Mouse (Mus musculus) cerebellum, adult 2 months (tissue): ENCODE data around the gene Slc10a7. TPM values are rescaled to one million over a fixed set of nuclear protein-coding genes. Genes with fewer than 3 reads are reported as not detected.
"Not testable (repeated sequence)": the region's sequence is repeated elsewhere in the genome, so short reads cannot be mapped to it uniquely, and the experiment has no call there.

ENCODE experiments used
- DNase-seq, 2 experiments: peaks; one replicate each; pipeline ENCODE4 v3.0.0; 2021
- H3K27ac ChIP-seq: fragments of 200-500 bp; 2 replicates; pipeline ENCODE4 v1.5.1; 2012; ENCODE audit warnings: low read length, control low read depth, inconsistent platforms; ENCODE audit not compliant: insufficient read depth
- H3K27me3 ChIP-seq: fragments of 200-500 bp; 2 replicates; pipeline ENCODE4 v1.6.1; 2012; ENCODE audit warnings: inconsistent platforms, mild to moderate bottlenecking, low read length, moderate library complexity; ENCODE audit not compliant: control insufficient read depth, insufficient read depth
- H3K4me1 ChIP-seq: fragments of 200-500 bp; 2 replicates; pipeline ENCODE4 v1.6.1; 2011; ENCODE audit warnings: low read length; ENCODE audit not compliant: control insufficient read depth, insufficient read depth
- H3K4me3 ChIP-seq: fragments of 200-500 bp; replicated peaks from 2 replicates; pipeline ENCODE3; 2011; ENCODE audit warnings: mild to moderate bottlenecking, low read depth, low read length, control low read depth; ENCODE audit not compliant: insufficient read depth
- CTCF ChIP-seq: fragments of 200-500 bp; IDR thresholded peaks from 2 replicates; pipeline ENCODE4 v1.5.1; 2011; ENCODE audit warnings: low read depth, mild to moderate bottlenecking, control low read depth, low read length, moderate library complexity, borderline replicate concordance; ENCODE audit not compliant: insufficient read depth
- POLR2A ChIP-seq: fragments of 200-500 bp; IDR thresholded peaks from 2 replicates; pipeline ENCODE4 v1.6.1; 2011; ENCODE audit warnings: low read length, control low read depth, borderline replicate concordance; ENCODE audit not compliant: insufficient read depth
- WGBS: fragments of 180-500 bp; shearing (Covaris S2); methylation state at CpG from one replicate; pipeline ENCODE4 v1.1.7; 2018; 5-methylcytosine and 5-hydroxymethylcytosine counted together
- polyA plus RNA-seq: library from polyadenylated mRNA; depleted of rRNA; stranded (reverse); fragments of >200 nt; gene quantifications from 2 replicates; pipeline ENCODE4 v1.2.3, GENCODE M21; 2012

The Slc10a7 gene
- polyA plus RNA-seq, 1 experiment = 6.7 TPM

DNA sequence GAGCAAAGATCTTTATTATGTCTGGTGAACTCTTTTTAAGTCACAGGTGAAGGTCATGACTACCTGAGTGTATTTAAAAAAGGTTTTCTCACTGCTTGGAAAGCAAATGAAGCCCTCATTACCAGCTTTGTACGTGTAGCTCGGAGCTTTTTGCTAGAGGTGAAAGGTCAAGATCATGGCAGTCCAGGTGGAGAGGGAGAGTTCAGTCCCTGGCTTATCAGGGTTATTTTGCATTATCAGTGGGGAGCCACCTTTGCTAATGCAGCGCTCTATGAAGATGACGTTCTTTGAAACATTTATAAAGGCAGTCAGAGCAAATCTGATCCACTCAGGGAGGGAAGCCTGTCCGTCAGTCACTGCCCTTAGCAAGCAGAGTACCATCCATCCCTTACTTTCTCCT, 27.6 kb downstream of the Slc10a7 start:
- Histone ChIP-seq H3K4me3 (no peak overlapping the region), H3K4me1 (no peaks in the 10 kb centered on the region), H3K27me3 (no peaks in the 10 kb centered on the region), H3K27ac (no peak overlapping the region)
- DNase-seq = no peak
- 89% methylated on average over 5 of the region's 5 CpGs for WGBS
- TF ChIP-seq POLR2A = no peak
- TF ChIP-seq CTCF = no peak

DNA sequence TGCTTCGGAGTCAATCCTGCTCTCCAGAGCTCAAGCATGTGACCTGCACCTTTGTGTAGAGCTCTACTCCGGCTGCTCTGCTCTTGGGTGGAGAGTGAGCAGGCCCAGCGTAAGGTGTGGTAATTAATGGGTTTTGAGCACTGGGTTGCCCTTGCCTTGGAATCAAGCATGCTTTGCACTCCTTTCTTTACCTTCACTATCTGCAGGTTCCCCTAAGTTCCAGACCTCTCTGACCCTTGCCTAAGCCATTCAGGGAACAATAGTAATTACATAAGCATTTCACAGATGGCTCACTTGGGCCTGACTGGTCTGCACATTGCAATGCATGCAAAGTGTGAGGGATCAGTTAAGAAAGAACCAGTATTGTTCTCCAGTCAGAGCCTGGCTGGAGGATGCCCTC, 28.6 kb downstream of the Slc10a7 start:
- H3K27me3 ChIP-seq = no peaks in the 10 kb centered on the region
- H3K4me3 ChIP-seq = no peak overlapping the region
- H3K27ac ChIP-seq = no peak overlapping the region
- no peak for DNase-seq
- H3K4me1 ChIP-seq = no peaks in the 10 kb centered on the region
- no peak for TF ChIP-seq CTCF
- TF ChIP-seq POLR2A = no peak
- 94% methylated on average over 3 of the region's 3 CpGs for WGBS

DNA sequence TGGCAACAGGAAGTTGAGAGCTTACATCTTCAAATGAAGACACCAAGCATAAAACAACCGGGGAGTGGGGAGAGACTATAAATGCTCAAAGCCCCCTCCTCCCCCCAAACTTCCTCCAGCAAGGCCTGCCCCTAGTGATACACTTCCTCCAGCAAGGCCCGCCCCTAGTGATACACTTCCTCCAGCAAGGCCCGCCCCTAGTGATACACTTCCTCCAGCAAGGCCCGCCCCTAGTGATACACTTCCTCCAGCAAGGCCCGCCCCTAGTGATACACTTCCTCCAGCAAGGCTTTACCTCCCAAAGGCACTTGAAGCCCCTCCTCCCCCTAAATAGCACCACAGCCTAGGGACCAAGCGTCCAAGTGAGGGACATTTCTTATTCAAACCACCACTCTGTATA, 33.5 kb downstream of the Slc10a7 start:
- DNase-seq, H3K27me3 ChIP-seq, H3K27ac ChIP-seq, H3K4me1 ChIP-seq, H3K4me3 ChIP-seq: not testable (repeated sequence)
- WGBS = 95% methylated on average over 6 of the region's 6 CpGs

DNA sequence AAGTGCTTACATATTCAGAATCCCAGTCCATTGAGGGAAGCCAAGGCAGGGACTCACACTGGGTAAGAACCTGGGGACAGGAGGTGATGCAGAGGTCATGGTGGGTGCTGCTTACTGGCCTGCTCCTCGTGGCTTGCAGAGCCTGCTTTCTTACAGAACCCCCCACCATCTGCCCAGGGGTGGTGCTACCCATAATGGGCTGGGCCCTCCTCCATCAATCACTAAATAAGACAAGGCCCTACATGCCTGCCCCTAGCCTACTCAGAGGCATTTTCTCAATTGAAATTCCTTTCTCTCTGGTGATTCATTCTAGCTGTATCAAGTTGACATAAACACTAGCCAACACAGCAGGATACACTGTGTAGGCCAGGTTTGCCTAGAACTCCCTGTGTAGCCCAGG, 34.5 kb downstream of the Slc10a7 start:
- 36% methylated on average over 1 of the region's 1 CpGs for WGBS
- no peak for DNase-seq
- no peaks in the 10 kb centered on the region for H3K27me3 ChIP-seq
- no peak overlapping the region for H3K4me3 ChIP-seq
- TF ChIP-seq CTCF = no peak
- no peak for TF ChIP-seq POLR2A
- H3K27ac ChIP-seq = no peak overlapping the region
- H3K4me1 ChIP-seq = no peaks in the 10 kb centered on the region

DNA sequence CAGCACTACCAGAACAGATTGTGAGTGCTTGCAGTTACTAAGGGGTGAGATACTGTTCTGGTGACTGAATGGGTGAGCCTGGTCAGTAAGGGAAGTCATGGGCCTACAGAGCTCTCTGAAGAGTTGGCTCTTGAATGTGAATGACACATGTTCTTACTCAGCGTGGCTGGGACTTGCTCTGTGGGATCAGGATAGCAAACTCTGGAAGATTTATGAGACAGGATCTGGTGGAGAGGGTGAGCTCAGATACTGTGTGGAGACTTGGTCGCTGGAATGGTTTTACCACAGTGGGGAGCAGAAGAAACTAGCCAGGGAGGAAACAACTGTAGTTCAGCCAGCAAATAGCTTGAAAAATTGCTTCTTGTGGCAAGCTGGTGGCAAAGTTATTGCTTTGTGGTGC, 35.4 kb downstream of the Slc10a7 start:
- Histone ChIP-seq H3K27me3 (no peaks in the 10 kb centered on the region), H3K4me3 (no peak overlapping the region), H3K4me1 (no peaks in the 10 kb centered on the region), H3K27ac (no peak overlapping the region)
- TF ChIP-seq POLR2A (no peak), CTCF (no peak)
- no peak for DNase-seq
- WGBS = 68% methylated on average over 2 of the region's 2 CpGs

DNA sequence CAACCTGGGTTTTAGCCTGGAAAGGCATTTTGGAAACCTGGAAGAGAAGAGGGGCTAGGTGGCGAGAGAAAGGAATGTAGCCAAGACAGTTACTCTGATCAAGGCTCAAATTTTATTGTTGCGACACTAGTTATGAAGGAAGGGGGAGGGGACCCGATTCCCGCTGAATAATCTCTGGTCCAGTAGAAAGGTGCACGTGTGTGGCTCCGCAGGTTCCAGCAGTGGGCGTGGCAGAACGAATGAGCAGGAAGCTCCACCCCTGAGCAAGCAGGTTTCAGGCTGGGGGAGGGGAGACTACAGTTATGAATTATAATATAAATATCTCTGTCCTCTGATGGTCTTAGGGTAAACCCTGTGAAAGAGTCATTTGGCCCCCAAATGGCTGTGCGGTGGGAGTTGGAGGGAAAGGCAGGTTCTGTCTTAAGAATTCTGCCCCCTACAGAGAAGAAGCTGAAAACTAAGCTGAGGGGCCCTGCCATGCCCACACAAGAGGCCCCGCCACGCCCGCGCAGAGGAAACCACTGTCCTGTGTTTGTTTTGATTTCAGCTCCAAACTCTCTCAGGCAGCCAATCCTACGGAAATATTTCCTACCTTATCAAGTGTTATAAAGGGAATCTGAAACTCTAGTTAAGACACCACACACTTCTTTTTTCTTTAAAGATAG, 36.1 kb downstream of the Slc10a7 start:
- not testable (repeated sequence) for H3K4me1 ChIP-seq, H3K27me3 ChIP-seq, DNase-seq, H3K27ac ChIP-seq, H3K4me3 ChIP-seq
- WGBS = 70% methylated on average over 9 of the region's 14 CpGs

DNA sequence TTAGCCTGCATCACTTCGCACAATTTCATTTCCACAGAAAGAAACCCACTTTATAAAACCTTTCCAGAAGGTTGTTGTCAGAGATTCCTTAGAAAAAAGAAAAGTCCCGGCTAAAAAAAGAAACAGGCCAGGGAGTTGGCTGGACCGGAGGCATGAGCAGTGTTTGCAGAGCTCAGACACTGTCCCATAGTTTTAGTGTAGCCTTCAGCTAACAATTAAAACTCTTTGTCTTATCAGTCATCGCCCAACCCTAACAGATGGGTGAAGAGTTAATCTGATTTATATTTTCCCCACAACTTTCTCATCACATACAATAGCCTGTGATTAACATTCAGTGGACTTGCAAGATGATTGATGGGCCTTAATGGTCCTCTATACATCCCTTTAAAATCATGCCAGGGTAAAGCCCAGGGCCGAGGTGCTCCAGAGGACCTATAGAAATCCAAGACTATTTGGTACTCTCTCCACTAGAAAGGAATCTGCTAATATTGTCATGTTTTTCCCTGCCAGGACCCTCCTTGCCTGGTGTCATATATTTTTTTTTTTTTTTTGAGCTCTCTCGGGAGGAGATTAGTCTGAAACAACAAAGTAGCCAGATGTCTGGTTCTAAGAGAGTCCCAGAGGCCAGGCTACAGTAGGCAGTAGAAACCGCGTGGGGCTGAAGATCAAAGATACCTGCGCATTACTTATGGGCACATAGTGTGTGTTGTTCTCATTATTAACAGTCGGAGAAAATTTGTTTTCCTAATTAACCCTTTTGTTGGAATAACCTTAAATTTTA, 41.0 kb downstream of the Slc10a7 start:
- Histone ChIP-seq H3K4me3 (no peak overlapping the region), H3K4me1 (no peaks in the 10 kb centered on the region), H3K27me3 (no peaks in the 10 kb centered on the region), H3K27ac (no peak overlapping the region)
- DNase-seq = no peak
- 53% methylated on average over 10 of the region's 10 CpGs for WGBS
- TF ChIP-seq POLR2A (no peak), CTCF (no peak)

DNA sequence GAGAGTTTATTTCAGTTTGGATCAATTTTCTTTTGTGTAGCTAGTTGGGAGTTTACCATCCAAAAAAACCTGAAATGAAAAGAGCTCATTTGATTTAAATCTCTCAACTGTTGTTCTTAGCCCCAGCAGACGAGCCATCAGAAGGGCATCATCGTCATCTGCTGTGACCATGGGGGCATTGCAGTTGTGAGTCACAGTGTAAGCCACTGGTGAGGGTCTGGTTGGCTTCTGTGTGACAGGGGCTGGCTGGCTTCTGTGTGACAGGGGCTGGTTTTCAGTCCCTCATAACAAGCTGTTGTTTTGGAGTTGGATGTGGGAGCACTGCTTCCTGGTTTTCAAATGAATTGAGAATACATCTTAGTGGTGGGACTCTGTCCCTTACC, 41.6 kb downstream of the Slc10a7 start:
- no peaks in the 10 kb centered on the region for H3K27me3 ChIP-seq
- WGBS = 52% methylated on average over 2 of the region's 2 CpGs
- no peak overlapping the region for H3K27ac ChIP-seq
- DNase-seq = no peak
- H3K4me3 ChIP-seq = no peak overlapping the region
- TF ChIP-seq POLR2A = no peak
- no peak for TF ChIP-seq CTCF
- H3K4me1 ChIP-seq = no peaks in the 10 kb centered on the region

DNA sequence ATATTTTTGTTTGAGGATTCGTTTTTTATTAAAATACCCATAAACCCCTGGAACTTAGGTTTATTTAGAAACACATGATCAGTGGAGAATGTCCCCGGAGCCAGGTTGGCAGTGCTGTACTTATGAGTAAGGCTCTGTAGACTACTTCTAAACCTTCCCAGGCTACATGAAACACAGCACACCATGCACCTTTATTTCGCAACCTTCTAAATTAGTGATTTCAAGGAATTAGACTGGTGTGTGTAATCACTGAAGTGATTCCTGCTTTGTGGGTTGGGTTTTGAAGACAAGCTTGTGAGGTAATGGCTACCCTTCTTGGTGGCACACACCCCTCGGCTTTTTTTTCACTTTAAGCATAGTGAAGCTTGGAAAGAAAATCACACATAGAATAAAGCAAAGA, 46.7 kb downstream of the Slc10a7 start:
- 89% methylated on average over 4 of the region's 4 CpGs for WGBS
- no peaks in the 10 kb centered on the region for H3K27me3 ChIP-seq

More for the DNA sequence above, 46.7 kb downstream of the Slc10a7 start:
- Histone ChIP-seq H3K4me1 (no peaks in the 10 kb centered on the region), H3K4me3 (no peak overlapping the region), H3K27ac (no peak overlapping the region)
- no peak for DNase-seq
- TF ChIP-seq CTCF (no peak), POLR2A (no peak)
